Mouse (Mus musculus): Measurements from ENCODE around the gene Nprl3. TPM values are rescaled to one million over a fixed set of nuclear protein-coding genes. Genes with fewer than 3 reads are reported as not detected.

Gene Nprl3
- polyA plus RNA-seq, 1 experiment from 2014 or later, result 47.8 TPM

DNA sequence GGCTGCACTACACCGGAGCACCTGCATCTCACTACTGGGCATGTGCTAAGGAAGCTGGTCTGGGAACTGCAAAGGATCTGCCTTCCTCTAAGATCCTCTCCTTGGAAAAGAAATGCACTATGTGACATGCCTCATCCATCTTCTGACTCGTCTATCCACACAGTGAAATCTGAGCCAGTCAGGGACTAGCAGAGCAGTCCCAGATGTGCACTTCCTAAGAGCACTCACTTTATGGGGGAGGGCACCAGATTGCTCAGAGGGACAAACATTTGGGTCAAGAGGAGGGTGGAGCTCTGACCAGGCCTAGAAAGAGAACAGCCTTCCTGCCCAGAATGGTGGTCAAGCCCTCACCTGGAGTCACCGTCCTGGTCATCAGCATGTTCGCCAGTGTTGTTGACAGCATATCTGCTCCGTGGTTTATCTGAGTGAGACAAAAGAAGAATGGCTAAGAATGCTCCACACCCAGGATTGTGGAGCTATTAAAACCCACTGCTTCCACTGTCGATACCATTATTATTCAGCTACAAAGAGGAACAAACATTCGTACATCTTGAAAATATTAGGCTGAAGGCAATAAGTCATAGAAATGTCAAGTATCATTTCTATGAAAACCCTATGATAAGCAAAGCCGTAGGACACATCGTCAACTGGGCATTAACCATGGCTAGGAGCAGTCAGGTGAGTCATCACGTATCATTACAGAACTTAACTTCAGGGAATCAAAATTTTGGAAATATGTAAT lies 4.7 kb downstream of the Nprl3 start:
- H3K36me3 ChIP-seq, result peaks cover 34% of the 10 kb centered on the region
- H3K9ac ChIP-seq (replicated peaks), result no peak overlapping the region
- H3K4me3 ChIP-seq (replicated peaks), result no peak overlapping the region
- ATAC-seq (ENCODE audit: insufficient number of reproducible peaks, insufficient read depth, low FRiP score, low TSS enrichment, low read depth), result no peak
- H3K27me3 ChIP-seq, result no peaks in the 10 kb centered on the region
- H3K27ac ChIP-seq, result no peak overlapping the region
- H3K4me2 ChIP-seq, result no peak overlapping the region
- no peaks in the 10 kb centered on the region for H3K9me3 ChIP-seq
- 71% methylated on average over 10 of the region's 10 CpGs for WGBS
- H3K4me1 ChIP-seq (replicated peaks), result peaks cover under 1% of the 10 kb centered on the region; the same call in 1 of the 2 replicates

DNA sequence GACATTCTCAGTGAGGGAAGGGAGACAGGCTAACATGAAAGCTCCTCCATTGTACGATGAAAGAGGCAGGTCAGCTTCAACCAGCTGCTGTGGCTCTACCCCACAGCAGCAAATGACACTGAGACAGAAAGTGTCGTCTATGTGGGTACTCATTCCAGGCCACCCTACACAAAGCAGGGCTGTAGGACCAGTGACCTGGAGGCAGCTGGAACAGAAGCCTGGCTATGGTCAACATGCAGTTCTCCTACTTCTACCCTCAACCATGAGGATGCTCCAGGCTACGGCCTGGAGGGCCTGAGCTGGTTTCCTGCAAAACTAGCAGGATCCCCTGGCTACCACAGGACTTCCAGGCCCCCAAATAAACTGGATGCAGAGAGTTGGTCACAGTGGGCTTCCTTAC lies 10.9 kb downstream of the Nprl3 start:
- no peaks in the 10 kb centered on the region for H3K27me3 ChIP-seq
- H3K9me3 ChIP-seq, result no peaks in the 10 kb centered on the region
- no peak overlapping the region for H3K4me3 ChIP-seq (replicated peaks)
- WGBS, result 86% methylated on average over 3 of the region's 3 CpGs
- no peak overlapping the region for H3K27ac ChIP-seq
- no peak overlapping the region for H3K9ac ChIP-seq (replicated peaks)
- no peak overlapping the region for H3K4me2 ChIP-seq
- H3K36me3 ChIP-seq, result peaks cover 68% of the 10 kb centered on the region
- H3K4me1 ChIP-seq (replicated peaks), result no peaks in the 10 kb centered on the region
- no peak for ATAC-seq (ENCODE audit: insufficient number of reproducible peaks, insufficient read depth, low FRiP score, low TSS enrichment, low read depth)

DNA sequence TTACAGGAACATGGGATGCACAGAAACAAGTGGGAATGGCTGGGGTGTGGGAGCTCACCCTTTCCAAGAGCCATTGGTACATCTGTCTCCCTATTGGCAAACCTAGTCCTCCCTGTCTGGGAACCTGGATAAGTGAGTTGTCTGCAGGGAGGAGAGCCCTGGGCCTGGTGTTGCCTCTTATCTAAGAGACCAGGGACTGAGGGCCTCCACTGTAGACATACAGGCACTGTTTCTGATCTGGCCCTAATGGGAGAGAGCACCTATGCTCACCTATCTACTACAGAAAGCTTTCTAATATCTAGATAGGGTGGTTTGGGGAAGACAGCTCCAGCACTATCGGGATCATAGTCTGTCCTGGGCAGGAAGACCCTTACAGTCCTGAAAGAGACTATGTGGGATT lies 11.4 kb downstream of the Nprl3 start:
- Histone ChIP-seq H3K9ac (replicated peaks) (no peak overlapping the region), H3K4me2 (no peak overlapping the region), H3K36me3 (peaks cover 71% of the 10 kb centered on the region), H3K27me3 (no peaks in the 10 kb centered on the region), H3K4me3 (replicated peaks) (no peak overlapping the region), H3K9me3 (no peaks in the 10 kb centered on the region), H3K4me1 (replicated peaks) (no peaks in the 10 kb centered on the region), H3K27ac (no peak overlapping the region)
- 97% methylated on average over 1 of the region's 1 CpGs for WGBS
- ATAC-seq (ENCODE audit: insufficient number of reproducible peaks, insufficient read depth, low FRiP score, low TSS enrichment, low read depth), result no peak

DNA sequence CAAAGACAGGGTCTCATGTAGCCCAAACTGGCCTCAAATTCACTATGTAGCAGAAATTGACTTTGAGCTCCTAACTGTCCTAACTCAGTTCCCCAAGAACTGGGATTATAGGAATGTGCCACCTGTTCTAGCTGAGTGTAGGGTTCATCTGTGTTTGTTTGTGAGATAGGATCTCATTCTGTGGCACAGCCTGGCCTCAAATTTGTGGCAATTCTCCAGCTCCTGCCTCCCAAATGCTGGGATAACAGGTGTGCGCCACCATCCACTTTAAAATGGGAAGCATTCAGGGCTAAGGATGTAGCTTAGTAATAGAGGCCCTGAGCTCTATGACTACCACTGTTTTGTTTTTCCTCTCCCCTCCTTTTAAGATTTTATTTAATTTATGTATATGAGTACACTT lies 14.4 kb downstream of the Nprl3 start:
- no peaks in the 10 kb centered on the region for H3K9me3 ChIP-seq
- no peak for ATAC-seq (ENCODE audit: insufficient number of reproducible peaks, insufficient read depth, low FRiP score, low TSS enrichment, low read depth)
- 95% methylated on average over 1 of the region's 1 CpGs for WGBS
- H3K4me2 ChIP-seq, result no peak overlapping the region
- no peaks in the 10 kb centered on the region for H3K4me1 ChIP-seq (replicated peaks)
- no peak overlapping the region for H3K4me3 ChIP-seq (replicated peaks)
- H3K27ac ChIP-seq, result no peak overlapping the region
- peaks cover 70% of the 10 kb centered on the region for H3K36me3 ChIP-seq
- no peaks in the 10 kb centered on the region for H3K27me3 ChIP-seq
- H3K9ac ChIP-seq (replicated peaks), result no peak overlapping the region

DNA sequence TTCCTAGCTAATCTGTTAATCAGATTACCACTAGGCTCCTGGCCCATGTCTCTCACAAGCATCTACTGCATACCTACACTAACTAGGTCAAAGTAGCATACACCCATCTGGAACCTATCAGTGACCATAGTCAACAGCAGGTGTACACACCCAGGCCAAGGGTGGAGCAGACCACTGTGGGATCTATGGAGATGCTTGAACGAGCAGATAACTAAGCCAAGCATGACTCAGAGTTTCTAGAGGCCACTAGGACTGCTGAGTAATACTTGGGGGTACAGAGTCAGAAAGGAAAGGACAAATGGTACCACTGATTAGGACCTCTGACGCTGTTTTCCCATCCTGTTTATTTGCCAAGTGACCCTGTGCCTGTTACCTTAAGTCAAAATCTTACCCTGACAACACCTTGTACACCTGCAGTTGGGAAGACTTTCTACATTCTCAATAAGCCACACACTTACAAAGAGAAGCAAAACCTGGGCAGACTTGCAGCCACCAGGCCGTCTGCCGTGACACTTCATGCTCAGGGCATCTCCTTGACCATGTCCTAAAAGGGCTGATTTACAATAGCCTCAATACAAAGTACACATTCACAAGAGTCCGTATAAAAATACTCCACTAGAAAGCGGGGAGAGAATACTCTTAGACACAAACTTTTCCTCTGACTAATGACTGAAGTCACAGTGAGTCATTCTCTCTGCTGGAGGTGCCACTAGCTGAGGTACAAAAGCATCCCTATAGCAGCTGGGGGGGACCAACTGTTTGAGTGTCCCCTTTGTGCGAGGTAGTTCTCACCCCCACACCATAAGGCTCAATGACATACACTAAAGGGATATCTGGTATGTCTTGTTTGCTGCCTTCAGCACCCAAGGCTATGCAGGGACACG lies 16.4 kb downstream of the Nprl3 start:
- Histone ChIP-seq H3K4me2 (no peak overlapping the region), H3K4me3 (replicated peaks) (no peak overlapping the region), H3K4me1 (replicated peaks) (no peaks in the 10 kb centered on the region), H3K9ac (replicated peaks) (no peak overlapping the region), H3K36me3 (peaks cover 88% of the 10 kb centered on the region), H3K27me3 (no peaks in the 10 kb centered on the region), H3K9me3 (no peaks in the 10 kb centered on the region), H3K27ac (no peak overlapping the region)
- 83% methylated on average over 8 of the region's 8 CpGs for WGBS
- peak; percentile 86 for ATAC-seq (ENCODE audit: insufficient number of reproducible peaks, insufficient read depth, low FRiP score, low TSS enrichment, low read depth)

DNA sequence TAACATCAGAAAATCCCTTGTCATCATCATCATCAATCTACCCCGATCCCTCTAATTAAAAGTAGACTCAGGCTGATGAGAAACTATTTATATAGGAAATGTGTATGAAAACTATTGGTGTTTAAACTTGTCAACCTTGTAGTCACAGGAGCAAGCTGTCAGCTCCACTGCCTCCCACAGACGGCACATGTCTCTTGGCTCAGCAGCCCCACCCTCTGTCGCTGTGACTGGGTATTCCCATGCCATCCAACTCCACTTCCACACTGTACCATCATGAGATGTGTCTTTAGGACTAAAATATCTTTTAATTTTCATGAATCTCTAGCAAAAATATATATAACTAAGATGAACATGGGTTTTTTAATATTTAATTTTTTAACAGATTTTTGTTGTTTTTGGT lies 19.2 kb downstream of the Nprl3 start:
- Histone ChIP-seq H3K27me3 (no peaks in the 10 kb centered on the region), H3K4me3 (replicated peaks) (no peak overlapping the region), H3K27ac (no peak overlapping the region), H3K4me1 (replicated peaks) (no peaks in the 10 kb centered on the region), H3K4me2 (no peak overlapping the region), H3K9me3 (no peaks in the 10 kb centered on the region), H3K9ac (replicated peaks) (no peak overlapping the region), H3K36me3 (peaks cover 84% of the 10 kb centered on the region)
- 88% methylated on average over 3 of the region's 3 CpGs for WGBS
- no peak for ATAC-seq (ENCODE audit: insufficient number of reproducible peaks, insufficient read depth, low FRiP score, low TSS enrichment, low read depth)

DNA sequence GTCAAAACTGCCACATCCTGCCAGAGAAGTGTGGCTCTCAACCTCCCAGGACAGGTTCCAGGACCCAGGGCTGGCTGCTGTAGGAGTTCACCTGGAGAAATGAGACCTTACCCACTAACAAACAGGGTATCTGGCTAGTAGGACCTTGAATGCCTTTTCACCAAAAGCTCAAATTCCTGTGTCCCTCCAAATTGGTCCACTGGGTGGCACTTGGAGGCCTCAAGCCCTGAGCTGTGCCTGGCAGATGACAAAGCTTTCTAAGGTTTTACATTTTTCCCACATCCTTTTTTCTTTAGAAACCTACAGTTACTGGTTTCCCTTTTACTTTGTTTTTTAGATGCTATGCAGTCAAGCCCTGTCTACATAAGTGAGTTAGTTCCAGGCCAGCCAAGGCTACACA lies 20.4 kb downstream of the Nprl3 start:
- Histone ChIP-seq H3K9me3 (no peaks in the 10 kb centered on the region), H3K4me1 (replicated peaks) (no peaks in the 10 kb centered on the region), H3K9ac (replicated peaks) (no peak overlapping the region), H3K4me2 (no peak overlapping the region), H3K27ac (no peak overlapping the region), H3K4me3 (replicated peaks) (no peak overlapping the region), H3K36me3 (peaks cover 74% of the 10 kb centered on the region), H3K27me3 (no peaks in the 10 kb centered on the region)
- ATAC-seq (ENCODE audit: insufficient number of reproducible peaks, insufficient read depth, low FRiP score, low TSS enrichment, low read depth), result no peak

DNA sequence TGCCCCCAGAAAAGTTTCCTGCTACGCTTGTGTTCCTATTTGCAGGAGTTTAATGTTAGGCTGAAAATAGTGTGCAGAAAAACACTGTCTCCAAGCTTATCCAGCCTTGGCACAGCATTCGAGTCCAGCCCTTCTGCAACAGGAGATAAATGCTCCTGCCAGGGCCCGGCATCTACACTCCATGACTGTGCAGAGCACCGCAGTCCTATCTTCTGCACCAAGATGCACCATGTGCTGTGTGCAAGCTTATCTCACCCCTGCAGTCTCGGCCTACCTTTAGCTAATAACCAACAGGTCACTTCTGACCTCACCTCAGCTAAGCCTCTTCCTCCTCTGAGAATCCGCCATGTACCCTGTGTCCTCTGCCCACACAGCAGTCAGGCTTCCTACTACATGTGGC lies 21.9 kb downstream of the Nprl3 start:
- Histone ChIP-seq H3K9ac (replicated peaks) (no peak overlapping the region), H3K4me3 (replicated peaks) (no peak overlapping the region), H3K4me1 (replicated peaks) (no peaks in the 10 kb centered on the region), H3K4me2 (no peak overlapping the region), H3K36me3 (peaks cover 72% of the 10 kb centered on the region), H3K27ac (no peak overlapping the region), H3K27me3 (no peaks in the 10 kb centered on the region), H3K9me3 (no peaks in the 10 kb centered on the region)
- ATAC-seq (ENCODE audit: insufficient number of reproducible peaks, insufficient read depth, low FRiP score, low TSS enrichment, low read depth), result no peak
- 87% methylated on average over 6 of the region's 6 CpGs for WGBS

DNA sequence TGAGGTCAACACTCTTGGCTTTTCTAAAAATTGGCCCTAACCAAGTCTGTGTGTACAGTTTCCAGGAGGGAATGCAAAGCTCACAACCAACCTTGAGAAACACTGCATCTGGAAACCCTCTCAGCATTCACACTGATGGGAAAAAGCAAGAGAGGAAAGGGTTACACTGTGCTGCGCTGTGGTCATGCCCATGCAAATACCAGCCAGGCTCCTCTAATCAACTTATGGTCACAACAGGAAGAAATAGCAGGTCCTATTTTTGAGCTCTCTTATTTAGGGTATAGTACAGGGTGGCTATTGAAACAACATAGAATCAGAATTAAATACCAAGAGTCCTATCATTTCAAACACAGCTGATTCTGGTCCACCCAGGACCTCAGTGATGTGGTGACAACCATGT lies 22.9 kb downstream of the Nprl3 start:
- H3K9ac ChIP-seq (replicated peaks), result no peak overlapping the region
- WGBS, result 91% methylated on average over 1 of the region's 1 CpGs
- peaks cover 72% of the 10 kb centered on the region for H3K36me3 ChIP-seq
- H3K4me2 ChIP-seq, result no peak overlapping the region
- no peaks in the 10 kb centered on the region for H3K27me3 ChIP-seq
- no peak overlapping the region for H3K4me3 ChIP-seq (replicated peaks)
- ATAC-seq (ENCODE audit: insufficient number of reproducible peaks, insufficient read depth, low FRiP score, low TSS enrichment, low read depth), result no peak
- no peaks in the 10 kb centered on the region for H3K4me1 ChIP-seq (replicated peaks)
- no peak overlapping the region for H3K27ac ChIP-seq
- H3K9me3 ChIP-seq, result no peaks in the 10 kb centered on the region

DNA sequence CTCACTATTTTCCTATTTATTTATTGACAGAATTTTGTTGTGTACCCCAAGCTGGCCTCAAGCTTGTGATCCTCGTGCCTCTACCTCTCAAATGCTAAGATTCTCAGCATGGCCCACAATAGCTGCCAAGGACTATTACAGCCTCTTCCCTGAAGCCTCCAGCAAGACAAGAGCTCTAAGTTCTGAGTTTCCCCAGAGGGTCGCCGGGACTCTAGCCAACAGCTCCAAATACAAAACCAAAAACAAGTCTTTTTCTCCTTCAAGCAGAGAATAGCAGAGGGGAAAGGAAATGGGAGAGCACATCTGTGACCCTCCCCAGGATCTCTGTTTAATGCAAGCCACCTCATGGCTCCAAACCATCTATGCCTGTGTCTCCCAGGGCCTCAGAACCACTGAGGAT lies 23.4 kb downstream of the Nprl3 start:
- H3K4me2 ChIP-seq, result no peak overlapping the region
- H3K27ac ChIP-seq, result no peak overlapping the region
- no peak for ATAC-seq (ENCODE audit: insufficient number of reproducible peaks, insufficient read depth, low FRiP score, low TSS enrichment, low read depth)
- peaks cover 71% of the 10 kb centered on the region for H3K36me3 ChIP-seq
- H3K27me3 ChIP-seq, result no peaks in the 10 kb centered on the region
- 93% methylated on average over 3 of the region's 3 CpGs for WGBS
- no peak overlapping the region for H3K4me3 ChIP-seq (replicated peaks)
- H3K9me3 ChIP-seq, result no peaks in the 10 kb centered on the region
- H3K9ac ChIP-seq (replicated peaks), result no peak overlapping the region
- no peaks in the 10 kb centered on the region for H3K4me1 ChIP-seq (replicated peaks)

DNA sequence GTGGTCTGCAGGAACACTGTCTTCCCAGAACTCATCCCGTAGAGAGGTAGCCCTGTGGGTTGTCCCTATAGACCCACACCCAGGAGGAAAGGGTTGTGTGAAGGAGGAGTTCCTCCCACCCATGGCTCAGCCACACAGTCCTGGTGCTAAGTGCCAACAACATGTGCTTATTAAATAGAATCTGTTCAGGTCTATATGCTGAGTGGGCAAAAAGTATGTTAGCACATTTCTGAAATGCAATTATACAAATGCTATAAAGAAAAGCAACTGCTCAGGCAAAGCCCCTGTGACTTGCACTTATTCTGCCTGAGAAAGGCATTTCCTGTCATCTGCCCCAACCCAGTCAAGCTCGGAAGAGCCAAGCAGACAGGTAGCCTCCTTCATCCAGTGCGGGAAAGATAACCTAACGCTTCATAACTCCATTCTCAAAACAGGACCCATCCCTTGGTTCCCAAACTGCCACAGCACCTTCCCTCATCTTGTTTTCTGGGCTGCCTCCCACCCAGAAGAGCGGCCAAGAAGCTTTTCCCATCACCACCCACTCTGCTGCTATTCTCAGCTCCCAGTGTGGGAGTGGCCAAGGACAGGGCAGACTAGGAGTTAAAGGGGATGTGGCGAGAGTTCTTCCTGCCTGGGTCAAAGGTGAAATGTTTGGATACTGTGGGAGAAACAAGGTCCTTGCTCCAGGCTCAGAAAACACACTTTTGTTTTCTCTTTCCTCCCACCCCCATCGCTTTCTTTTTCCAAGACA lies 24.1 kb downstream of the Nprl3 start:
- H3K9me3 ChIP-seq, result no peaks in the 10 kb centered on the region
- H3K27me3 ChIP-seq, result no peaks in the 10 kb centered on the region
- no peak overlapping the region for H3K9ac ChIP-seq (replicated peaks)
- H3K4me3 ChIP-seq (replicated peaks), result no peak overlapping the region
- ATAC-seq (ENCODE audit: insufficient number of reproducible peaks, insufficient read depth, low FRiP score, low TSS enrichment, low read depth), result no peak
- H3K4me1 ChIP-seq (replicated peaks), result no peaks in the 10 kb centered on the region
- 74% methylated on average over 7 of the region's 7 CpGs for WGBS
- no peak overlapping the region for H3K27ac ChIP-seq
- peaks cover 71% of the 10 kb centered on the region for H3K36me3 ChIP-seq
- H3K4me2 ChIP-seq, result no peak overlapping the region

Data from limb, embryonic 12.5 days (tissue).